Mouse (Mus musculus): ENCODE data around the gene Rsrc2. TPM values are rescaled to one million over a fixed set of nuclear protein-coding genes. Genes with fewer than 3 reads are reported as not detected.

Gene Rsrc2
- polyA plus RNA-seq, 1 experiment = 16.0 TPM

DNA sequence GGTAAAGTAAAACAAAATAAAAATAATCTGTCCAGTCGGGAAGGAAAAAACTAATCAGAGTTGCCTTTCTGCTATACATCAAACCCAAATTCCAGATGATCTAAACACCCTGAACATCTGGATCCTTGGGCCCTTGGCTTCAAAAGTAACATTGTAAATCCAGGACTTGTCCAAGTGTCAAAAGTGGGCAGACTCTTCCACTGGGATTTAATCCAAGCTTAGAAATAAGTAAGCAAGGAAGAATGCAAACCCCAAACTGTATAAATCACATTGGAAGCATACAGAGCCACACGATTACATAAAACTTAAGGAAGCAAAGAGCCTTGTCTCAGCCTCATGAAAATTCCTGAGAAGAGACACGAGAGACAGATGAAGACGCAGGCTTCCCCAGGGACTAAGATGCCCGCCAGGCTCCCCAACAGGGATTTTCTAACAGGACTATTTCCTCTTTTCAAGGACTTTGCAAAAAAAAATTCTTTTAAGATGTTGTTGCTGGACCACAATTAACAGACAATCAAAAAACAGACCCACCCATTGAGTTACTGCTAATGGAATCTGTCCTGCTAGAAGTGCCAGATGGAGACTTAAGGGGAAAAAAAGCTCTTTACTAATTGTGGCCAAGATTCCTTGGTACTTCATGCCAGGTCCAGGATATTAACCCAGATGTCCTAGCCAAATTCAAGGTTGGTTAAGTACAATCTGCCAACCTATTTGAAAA is 69.5 kb downstream of the Rsrc2 start:
- TF ChIP-seq CTCF (IDR thresholded peaks at IDR 0.05; ENCODE audit: insufficient read depth, low read length) (no peak), POLR2A (IDR thresholded peaks at IDR 0.05; ENCODE audit: borderline replicate concordance, extremely low read depth, low read depth, low read length) (no peak)
- 36% methylated on average over 5 of the region's 5 CpGs for WGBS
- H3K4me3 ChIP-seq (replicated peaks; ENCODE audit: extremely low read depth, low read depth, low read length) = no peak overlapping the region
- peaks cover 21% of the 10 kb centered on the region for H3K4me1 ChIP-seq (ENCODE audit: control insufficient read depth, insufficient read depth, low read length)
- DNase-seq = no peak

DNA sequence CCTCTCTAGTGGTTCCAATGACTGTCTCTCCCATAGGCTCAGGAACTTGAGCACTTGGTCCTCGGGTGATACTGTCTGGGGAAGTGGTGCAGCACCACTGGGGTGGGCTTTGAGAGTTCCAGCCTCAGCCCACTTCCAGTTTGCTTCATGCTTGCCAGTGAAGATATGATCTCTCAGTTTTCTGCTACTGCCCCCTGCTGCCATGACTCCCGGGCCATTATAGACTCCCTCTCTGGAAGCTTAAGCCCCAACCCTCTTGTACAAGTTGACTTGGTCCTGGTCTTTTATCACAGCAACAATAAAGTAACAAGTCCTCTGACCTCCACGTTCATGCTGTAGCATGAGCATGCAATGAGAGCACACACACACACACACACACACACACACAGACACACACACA is 70.1 kb downstream of the Rsrc2 start:
- 58% methylated on average over 3 of the region's 3 CpGs for WGBS
- TF ChIP-seq CTCF (IDR thresholded peaks at IDR 0.05; ENCODE audit: insufficient read depth, low read length) (no peak), POLR2A (IDR thresholded peaks at IDR 0.05; ENCODE audit: borderline replicate concordance, extremely low read depth, low read depth, low read length) (no peak)
- no peak for DNase-seq
- H3K4me3 ChIP-seq (replicated peaks; ENCODE audit: extremely low read depth, low read depth, low read length) = no peak overlapping the region
- peaks cover 20% of the 10 kb centered on the region for H3K4me1 ChIP-seq (ENCODE audit: control insufficient read depth, insufficient read depth, low read length)

Other genes starting within 250 kb of the Rsrc2 start
- 5.8 and 8.5 TPM in 2 replicates for gene B3gnt4, start 239.0 kb downstream of the Rsrc2 start, polyA plus RNA-seq (2012; rRNA removed)
- gene Diablo, start 225.2 kb downstream of the Rsrc2 start, polyA plus RNA-seq (2012; rRNA removed) = 37.4 and 58.4 TPM in 2 replicates
- 14.2 and 15.2 TPM in 2 replicates for gene Gm49027, start 223.9 kb downstream of the Rsrc2 start, polyA plus RNA-seq (2012; rRNA removed)
- 12.9 and 15.9 TPM in 2 replicates for gene Vps33a, start 176.4 kb downstream of the Rsrc2 start, polyA plus RNA-seq (2012; rRNA removed)
- 30.3 and 49.8 TPM in 2 replicates for gene Clip1, start 64.8 kb downstream of the Rsrc2 start, polyA plus RNA-seq (2012; rRNA removed)
- 26.8 and 29.5 TPM in 2 replicates for gene Zcchc8, start 28.3 kb downstream of the Rsrc2 start, polyA plus RNA-seq (2012; rRNA removed)
- 0.34 and 1.3 TPM in 2 replicates for gene Kntc1, start 302 bp upstream of the Rsrc2 start, polyA plus RNA-seq (2012; rRNA removed)
- 6.0 and 12.9 TPM in 2 replicates for gene Hcar2, start 116.1 kb upstream of the Rsrc2 start, polyA plus RNA-seq (2012; rRNA removed)
- 1.4 and 2.7 TPM in 2 replicates for gene Hcar1, start 130.6 kb upstream of the Rsrc2 start, polyA plus RNA-seq (2012; rRNA removed)
- 18.7 and 20.3 TPM in 2 replicates for gene Denr, start 157.8 kb upstream of the Rsrc2 start, polyA plus RNA-seq (2012; rRNA removed)
- gene Gm43518, start 178.0 kb upstream of the Rsrc2 start, polyA plus RNA-seq (2012; rRNA removed) = 0.41 and 0.53 TPM in 2 replicates
- 2.0 and 3.2 TPM in 2 replicates for gene Ccdc62, start 181.3 kb upstream of the Rsrc2 start, polyA plus RNA-seq (2012; rRNA removed)
- 31.9 and 36.4 TPM in 2 replicates for gene Hip1r, start 224.2 kb upstream of the Rsrc2 start, polyA plus RNA-seq (2012; rRNA removed)